Mouse (Mus musculus): ENCODE data around the gene Insr. TPM values are rescaled to one million over a fixed set of nuclear protein-coding genes. Genes with fewer than 3 reads are reported as not detected.
A peak's percentile ranks its signal among the peaks of the same experiment; 100 is the strongest.

Insr gene
- polyA plus RNA-seq, 1 experiment from 2014 or later = 58.6 TPM

DNA sequence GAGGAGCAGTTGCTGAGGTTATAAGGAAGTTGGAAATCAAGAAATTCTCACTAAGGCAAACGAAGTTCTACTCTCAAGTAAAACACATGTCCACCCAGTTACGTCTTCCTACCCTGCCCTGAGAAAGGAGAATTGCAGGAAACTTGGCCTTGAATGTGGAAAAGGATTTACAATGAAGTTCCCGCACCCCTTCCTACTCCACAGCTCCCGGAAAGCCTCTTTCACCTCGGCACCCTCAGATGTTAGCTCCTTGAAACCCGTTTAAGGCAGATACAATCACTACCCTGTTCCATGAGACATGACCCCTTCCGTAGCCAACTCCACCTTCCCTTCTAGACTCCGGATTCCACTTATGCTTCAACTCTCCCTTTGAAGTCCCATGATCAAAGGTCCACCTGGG, 54.2 kb downstream of the Insr start:
- Histone ChIP-seq H3K9me3 (no peaks in the 10 kb centered on the region), H3K27me3 (no peaks in the 10 kb centered on the region), H3K4me1 (replicated peaks) (peaks cover 23% of the 10 kb centered on the region), H3K27ac (no peak overlapping the region), H3K36me3 (no peaks in the 10 kb centered on the region), H3K4me3 (replicated peaks) (no peak overlapping the region), H3K4me2 (replicated peaks) (no peak overlapping the region), H3K9ac (replicated peaks) (no peak overlapping the region)
- ATAC-seq = no peak
- 84% methylated on average over 8 of the region's 8 CpGs for WGBS

DNA sequence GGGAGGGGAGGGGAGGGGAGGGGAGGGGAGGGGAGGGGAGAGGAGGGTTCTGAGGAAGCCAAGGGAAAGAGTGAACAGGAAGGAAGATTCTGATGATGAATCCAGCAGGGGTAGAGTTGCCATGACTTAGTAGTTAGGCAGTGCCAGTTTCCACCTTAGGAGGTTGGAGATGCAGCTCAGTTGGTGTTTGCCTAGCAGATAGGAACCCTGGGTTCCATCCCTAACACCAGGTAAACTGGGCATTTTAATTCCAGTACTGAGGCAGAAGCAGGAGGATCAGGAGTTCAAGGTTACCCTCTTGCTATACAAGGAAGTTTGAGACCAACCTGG, 56.8 kb downstream of the Insr start:
- Histone ChIP-seq H3K9me3 (no peaks in the 10 kb centered on the region), H3K36me3 (no peaks in the 10 kb centered on the region), H3K9ac (replicated peaks) (no peak overlapping the region), H3K27ac (no peak overlapping the region), H3K4me2 (replicated peaks) (no peak overlapping the region), H3K4me1 (replicated peaks) (peaks cover 27% of the 10 kb centered on the region), H3K4me3 (replicated peaks) (no peak overlapping the region), H3K27me3 (no peaks in the 10 kb centered on the region)
- ATAC-seq = no peak

DNA sequence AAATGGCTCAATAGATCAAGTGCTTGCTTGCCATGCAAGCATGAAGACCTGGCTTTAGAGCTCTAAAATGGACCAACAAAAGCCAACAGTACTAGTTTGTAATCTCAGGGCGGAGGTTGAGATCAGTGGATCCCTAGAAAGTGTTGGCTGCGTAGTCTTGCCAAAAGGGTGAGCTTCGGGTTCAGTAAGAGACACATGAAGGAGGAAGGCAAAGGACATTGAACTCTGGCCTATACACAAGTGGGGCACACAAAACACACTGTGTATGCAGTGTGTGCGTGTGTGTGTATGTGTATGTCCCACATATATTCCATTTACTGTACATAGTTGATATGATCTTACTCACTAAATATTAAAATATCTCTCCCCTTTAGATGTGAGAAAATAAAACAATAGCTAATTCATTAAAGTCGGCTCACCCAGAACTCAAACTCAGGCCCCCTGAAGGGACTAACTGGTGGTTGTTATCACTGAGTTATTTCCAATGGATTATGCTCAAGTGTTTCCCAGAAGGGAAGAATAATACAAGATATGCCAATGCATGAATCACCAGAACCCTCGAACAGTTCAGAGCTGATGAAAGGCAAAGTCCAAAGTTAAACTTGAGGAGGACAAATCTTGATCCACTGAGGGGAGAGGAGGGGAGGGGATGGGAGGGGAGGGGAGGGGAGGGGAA, 57.3 kb downstream of the Insr start:
- peak overlapping the region; percentile 63 for H3K4me3 ChIP-seq (replicated peaks)
- WGBS = 73% methylated on average over 6 of the region's 6 CpGs
- H3K27ac ChIP-seq = peak overlapping the region; percentile 94
- no peaks in the 10 kb centered on the region for H3K27me3 ChIP-seq
- no peak for ATAC-seq
- peaks cover 27% of the 10 kb centered on the region for H3K4me1 ChIP-seq (replicated peaks)
- H3K36me3 ChIP-seq = no peaks in the 10 kb centered on the region
- peak overlapping the region; percentile 72 for H3K4me2 ChIP-seq (replicated peaks)
- peak overlapping the region; percentile 84 for H3K9ac ChIP-seq (replicated peaks)
- H3K9me3 ChIP-seq = no peaks in the 10 kb centered on the region

DNA sequence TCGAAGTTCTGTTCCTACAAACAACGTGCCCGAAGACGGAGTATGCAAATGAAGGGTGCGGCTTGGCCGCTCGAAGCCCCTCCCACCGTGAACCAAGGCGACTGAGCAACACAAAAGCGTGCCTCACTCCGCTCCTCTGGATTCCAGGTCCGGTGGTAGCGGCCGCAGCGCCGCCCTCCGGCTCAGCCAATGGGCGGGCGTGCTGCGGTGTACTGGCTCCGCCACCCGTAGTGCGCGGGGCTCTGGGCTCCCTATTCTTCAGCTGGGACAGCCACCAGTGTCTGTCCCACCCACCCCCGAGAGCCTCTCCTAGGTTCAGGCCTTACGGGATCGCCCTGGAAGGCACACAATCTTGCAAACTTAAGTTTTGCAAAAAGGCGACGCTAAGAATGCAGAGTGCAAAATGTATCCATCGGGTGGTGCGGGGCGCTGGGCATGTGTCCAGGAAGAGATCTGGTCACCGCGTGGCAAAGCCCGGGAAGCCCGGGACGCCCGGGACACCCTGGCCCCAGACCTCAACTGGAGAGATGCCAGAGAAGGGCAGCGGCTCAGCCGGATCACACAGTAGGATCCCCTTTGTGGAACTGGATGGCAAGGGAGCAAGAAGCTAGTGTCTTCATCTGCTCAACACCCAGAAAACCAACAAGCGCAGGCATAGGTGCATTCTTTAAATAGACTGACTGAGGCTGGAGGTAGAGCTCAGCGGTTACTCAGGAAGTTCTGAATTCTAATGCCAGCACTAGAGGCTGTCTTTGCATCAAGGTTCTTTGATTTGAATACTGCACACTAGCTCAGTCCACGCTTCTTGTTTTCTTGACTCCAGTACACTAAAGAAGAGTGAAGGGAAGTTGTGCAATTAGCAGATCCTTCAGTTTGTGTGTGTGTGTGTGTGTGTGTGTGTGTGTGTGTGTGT, 58.1 kb downstream of the Insr start:
- H3K4me3 ChIP-seq (replicated peaks) = peak overlapping the region; percentile 63
- no peaks in the 10 kb centered on the region for H3K36me3 ChIP-seq
- no peaks in the 10 kb centered on the region for H3K27me3 ChIP-seq
- peak; percentile 99 for ATAC-seq
- peak overlapping the region; percentile 84 for H3K9ac ChIP-seq (replicated peaks)
- H3K27ac ChIP-seq = peak overlapping the region; percentile 94
- WGBS = under 1% methylated on average over 41 of the region's 43 CpGs
- H3K4me1 ChIP-seq (replicated peaks) = peaks cover 27% of the 10 kb centered on the region
- H3K9me3 ChIP-seq = no peaks in the 10 kb centered on the region
- H3K4me2 ChIP-seq (replicated peaks) = peak overlapping the region; percentile 72

DNA sequence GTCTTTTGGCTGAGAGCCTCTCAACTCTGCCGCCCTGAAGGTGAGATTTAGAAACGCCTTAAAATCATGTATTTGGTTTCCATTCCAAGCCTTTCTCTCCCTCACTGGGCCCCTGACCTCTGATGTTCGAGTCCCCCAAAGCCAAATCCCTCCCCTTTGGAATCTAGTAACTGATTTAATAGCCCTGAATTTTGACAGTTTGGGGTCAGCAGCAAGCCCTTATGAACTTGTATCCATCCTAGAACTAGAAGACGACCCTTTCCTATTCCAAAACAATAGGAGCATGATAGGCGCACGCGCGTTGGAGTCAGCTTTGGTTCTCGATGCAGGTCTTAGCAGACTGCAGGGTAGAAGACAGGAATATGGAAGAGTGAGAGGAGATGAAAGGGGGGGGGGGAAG, 58.9 kb downstream of the Insr start:
- peak overlapping the region; percentile 72 for H3K4me2 ChIP-seq (replicated peaks)
- H3K27ac ChIP-seq = peak overlapping the region; percentile 94
- peak overlapping the region; percentile 84 for H3K9ac ChIP-seq (replicated peaks)
- peak overlapping the region; percentile 63 for H3K4me3 ChIP-seq (replicated peaks)
- H3K27me3 ChIP-seq = no peaks in the 10 kb centered on the region
- H3K36me3 ChIP-seq = no peaks in the 10 kb centered on the region
- H3K4me1 ChIP-seq (replicated peaks) = peaks cover 27% of the 10 kb centered on the region
- no peaks in the 10 kb centered on the region for H3K9me3 ChIP-seq
- 8% methylated on average over 9 of the region's 9 CpGs for WGBS
- ATAC-seq = peak; percentile 77

DNA sequence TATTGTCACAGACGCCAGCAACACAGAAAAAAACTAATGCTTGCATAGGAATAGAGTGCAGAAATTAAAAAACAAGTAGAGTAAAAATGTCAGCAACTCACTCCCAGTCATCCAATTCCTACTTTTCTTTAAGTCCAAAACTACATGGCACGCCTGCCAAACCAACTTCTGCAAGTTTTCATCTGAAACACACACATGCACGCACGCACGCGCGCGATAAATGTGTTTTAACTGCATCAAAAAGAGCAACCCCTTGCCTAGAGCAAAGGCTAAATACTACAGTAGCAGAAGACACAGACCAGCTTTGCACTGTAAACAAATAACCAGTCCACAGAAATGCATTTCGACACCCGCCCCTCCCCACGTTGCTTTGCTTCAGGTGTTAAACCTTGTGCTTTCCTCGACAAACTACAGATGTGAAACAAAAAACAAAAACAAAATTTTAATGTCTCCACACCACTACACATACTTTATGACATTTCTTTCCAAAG, 59.5 kb downstream of the Insr start:
- peak overlapping the region; percentile 84 for H3K9ac ChIP-seq (replicated peaks)

DNA sequence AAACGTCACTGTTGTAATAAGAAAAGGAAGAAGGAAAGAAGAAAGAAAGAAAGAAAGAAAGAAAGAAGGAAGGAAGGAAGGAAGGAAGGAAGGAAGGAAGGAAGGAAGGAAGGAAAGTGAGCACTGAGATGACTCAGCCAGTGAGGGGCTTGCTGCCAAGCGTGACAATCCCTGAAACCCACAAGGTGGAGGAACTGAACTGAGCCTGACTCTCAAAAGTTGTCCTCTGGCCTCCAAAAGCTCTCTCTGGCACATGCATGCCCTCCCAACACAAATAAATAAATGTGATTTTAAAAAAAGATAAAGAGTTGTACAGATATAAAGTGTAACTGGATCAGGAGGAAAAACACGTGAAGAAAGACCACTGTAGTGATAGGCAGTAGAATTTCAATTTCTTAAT, 60.2 kb downstream of the Insr start:
- H3K9me3 ChIP-seq = no peaks in the 10 kb centered on the region
- no peaks in the 10 kb centered on the region for H3K27me3 ChIP-seq
- ATAC-seq = no peak
- no peak overlapping the region for H3K4me3 ChIP-seq (replicated peaks)
- H3K4me2 ChIP-seq (replicated peaks) = no peak overlapping the region
- no peaks in the 10 kb centered on the region for H3K36me3 ChIP-seq
- H3K27ac ChIP-seq = no peak overlapping the region
- no peak overlapping the region for H3K9ac ChIP-seq (replicated peaks)
- peaks cover 27% of the 10 kb centered on the region for H3K4me1 ChIP-seq (replicated peaks)
- WGBS = 79% methylated on average over 3 of the region's 3 CpGs

More for the DNA sequence above, 59.5 kb downstream of the Insr start:
- Histone ChIP-seq H3K4me3 (replicated peaks) (peak overlapping the region; percentile 63; the same call in 1 of the 2 replicates), H3K4me2 (replicated peaks) (peak overlapping the region; percentile 72), H3K27ac (peak overlapping the region; percentile 94), H3K36me3 (no peaks in the 10 kb centered on the region), H3K4me1 (replicated peaks) (peaks cover 27% of the 10 kb centered on the region), H3K9me3 (no peaks in the 10 kb centered on the region), H3K27me3 (no peaks in the 10 kb centered on the region)
- WGBS = 91% methylated on average over 12 of the region's 12 CpGs
- ATAC-seq = no peak

DNA sequence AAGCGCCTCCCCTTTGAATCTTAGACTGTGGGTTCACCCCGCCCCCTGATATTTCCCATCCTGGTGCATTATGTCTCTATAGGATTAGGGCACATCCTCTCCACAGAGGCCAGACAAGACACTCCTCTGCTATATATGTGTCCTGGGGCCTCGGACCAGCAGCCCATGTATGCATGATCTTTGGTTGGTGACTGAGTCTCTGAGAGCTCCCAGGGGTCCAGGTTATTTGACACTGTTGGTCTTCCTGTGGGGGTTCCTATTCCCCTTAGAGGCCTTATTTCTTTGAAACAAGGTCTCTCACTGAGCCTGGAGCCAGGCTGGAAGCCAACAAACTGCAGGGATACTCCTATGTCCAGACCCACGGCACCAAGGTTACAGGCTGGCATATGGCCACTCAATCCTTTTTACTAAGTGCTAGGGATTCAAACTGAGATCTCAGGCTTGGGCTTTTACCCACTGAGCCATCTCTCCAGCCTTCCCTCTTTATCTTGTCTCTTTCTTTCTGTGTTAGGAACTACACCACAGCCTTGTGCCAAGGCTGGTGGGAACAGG, 62.8 kb downstream of the Insr start:
- Histone ChIP-seq H3K9ac (replicated peaks) (no peak overlapping the region), H3K27ac (no peak overlapping the region), H3K27me3 (no peaks in the 10 kb centered on the region), H3K4me3 (replicated peaks) (no peak overlapping the region), H3K4me1 (replicated peaks) (peaks cover 8% of the 10 kb centered on the region), H3K36me3 (no peaks in the 10 kb centered on the region), H3K9me3 (no peaks in the 10 kb centered on the region), H3K4me2 (replicated peaks) (no peak overlapping the region)
- 87% methylated on average over 4 of the region's 4 CpGs for WGBS
- ATAC-seq = no peak

DNA sequence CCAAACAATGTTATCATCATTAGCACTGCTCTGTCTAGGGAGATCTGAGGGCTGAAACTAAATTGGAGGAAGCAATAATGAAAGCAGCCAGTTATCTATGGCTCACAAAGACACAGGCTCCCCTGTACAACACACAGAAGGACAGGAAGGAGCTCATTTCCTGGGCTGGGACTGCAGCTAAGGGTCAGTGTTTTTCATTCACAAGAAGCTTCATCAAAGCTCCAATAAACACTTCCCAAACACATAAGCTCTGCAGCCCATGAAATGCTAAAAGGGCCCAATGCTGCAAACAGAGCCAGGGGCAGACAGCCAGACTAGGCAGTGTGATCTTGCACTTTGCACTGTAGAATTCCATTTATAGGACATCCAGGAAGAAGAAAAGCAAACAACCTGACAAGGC, 63.9 kb downstream of the Insr start:
- 0 out of 2 replicates have a peak, but pooled peaks have one; percentile 10 for ATAC-seq
- H3K4me2 ChIP-seq (replicated peaks) = no peak overlapping the region
- H3K9ac ChIP-seq (replicated peaks) = no peak overlapping the region
- H3K27ac ChIP-seq = 0 out of 2 replicates have a peak overlapping the region, but pooled peaks have one; percentile 9
- peaks cover 7% of the 10 kb centered on the region for H3K4me1 ChIP-seq (replicated peaks)
- no peaks in the 10 kb centered on the region for H3K9me3 ChIP-seq
- H3K4me3 ChIP-seq (replicated peaks) = no peak overlapping the region
- H3K36me3 ChIP-seq = peaks cover 3% of the 10 kb centered on the region; the same call in 1 of the 2 replicates
- H3K27me3 ChIP-seq = no peaks in the 10 kb centered on the region

DNA sequence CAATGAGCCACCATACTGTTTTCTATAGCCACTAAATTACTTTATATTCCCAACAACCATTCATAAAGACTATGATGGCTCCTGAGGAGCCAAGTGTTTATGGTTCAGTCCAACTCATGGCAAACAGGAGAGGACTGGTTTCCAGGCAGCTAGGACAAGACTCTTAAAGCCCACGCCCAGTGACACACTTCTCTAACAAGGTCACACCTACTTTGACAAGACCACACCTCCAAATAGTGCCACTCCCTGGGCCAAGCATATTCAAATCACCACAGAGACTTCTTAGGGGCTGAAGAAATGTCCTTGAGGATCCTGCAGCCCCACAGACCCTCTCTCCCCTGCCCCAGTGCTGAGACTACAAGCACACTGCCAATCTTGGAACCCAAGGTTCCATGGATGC, 64.8 kb downstream of the Insr start:
- Histone ChIP-seq H3K9ac (replicated peaks) (no peak overlapping the region), H3K4me2 (replicated peaks) (no peak overlapping the region), H3K4me3 (replicated peaks) (no peak overlapping the region), H3K4me1 (replicated peaks) (no peaks in the 10 kb centered on the region; the same call in 1 of the 2 replicates), H3K9me3 (no peaks in the 10 kb centered on the region), H3K36me3 (peaks cover 5% of the 10 kb centered on the region; the same call in 1 of the 2 replicates), H3K27ac (no peak overlapping the region), H3K27me3 (no peaks in the 10 kb centered on the region)
- 89% methylated on average over 1 of the region's 1 CpGs for WGBS
- no peak for ATAC-seq

DNA sequence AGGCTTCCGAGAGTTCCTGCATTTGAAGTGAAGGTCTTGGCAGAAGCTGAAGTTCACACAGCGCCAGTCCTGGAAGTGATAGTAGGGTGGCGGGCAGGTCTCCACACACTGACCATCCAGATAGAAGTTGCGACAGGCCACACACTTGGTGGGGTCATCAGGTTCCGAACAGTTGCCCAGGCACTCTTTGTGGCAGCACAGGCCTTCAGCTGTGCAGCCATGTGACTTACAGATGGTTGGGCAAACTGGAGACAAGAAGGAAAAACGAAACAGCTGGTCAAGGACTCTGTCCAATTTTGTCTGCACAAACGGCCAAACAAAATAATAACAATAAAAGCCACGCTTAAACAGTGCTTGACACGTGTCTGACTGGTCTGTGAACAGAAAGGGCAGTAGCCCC, 68.0 kb downstream of the Insr start:
- WGBS = 87% methylated on average over 9 of the region's 9 CpGs
- Histone ChIP-seq H3K4me2 (replicated peaks) (no peak overlapping the region), H3K4me3 (replicated peaks) (no peak overlapping the region), H3K9ac (replicated peaks) (no peak overlapping the region), H3K27me3 (no peaks in the 10 kb centered on the region), H3K4me1 (replicated peaks) (no peaks in the 10 kb centered on the region; the same call in 1 of the 2 replicates), H3K36me3 (peaks cover 13% of the 10 kb centered on the region), H3K9me3 (no peaks in the 10 kb centered on the region), H3K27ac (no peak overlapping the region)
- no peak for ATAC-seq

DNA sequence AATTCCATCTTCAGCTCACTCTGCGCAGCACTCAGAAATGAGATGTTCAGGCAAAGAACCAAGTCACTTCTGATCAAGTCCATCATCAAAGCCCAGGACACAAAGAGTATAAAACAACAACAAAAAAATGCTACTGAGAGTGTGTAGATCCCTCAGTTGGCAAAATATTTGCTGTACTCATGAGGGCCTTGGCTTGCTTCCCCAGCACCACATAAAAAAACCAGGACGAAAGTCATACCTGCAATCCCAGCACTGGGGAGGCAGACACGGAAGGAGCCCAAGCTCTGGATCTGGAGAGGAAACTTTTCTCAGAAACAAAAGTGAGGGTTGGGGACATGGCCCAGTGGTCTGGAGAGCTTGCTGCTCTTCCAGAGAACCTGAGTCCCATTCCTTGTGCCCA, 69.5 kb downstream of the Insr start:
- Histone ChIP-seq H3K36me3 (peaks cover 20% of the 10 kb centered on the region), H3K4me1 (replicated peaks) (no peaks in the 10 kb centered on the region), H3K27me3 (no peaks in the 10 kb centered on the region), H3K27ac (no peak overlapping the region), H3K9ac (replicated peaks) (no peak overlapping the region), H3K4me2 (replicated peaks) (no peak overlapping the region), H3K9me3 (no peaks in the 10 kb centered on the region), H3K4me3 (replicated peaks) (no peak overlapping the region)
- ATAC-seq = no peak
- WGBS = 96% methylated on average over 3 of the region's 3 CpGs

All from midbrain, embryonic 13.5 days (tissue).